Mouse (Mus musculus) neural tube, embryonic 14.5 days (tissue): Measurements from ENCODE around the gene Gls. TPM values are rescaled to one million over a fixed set of nuclear protein-coding genes. Genes with fewer than 3 reads are reported as not detected.

Experiments used
- ATAC-seq: fragments of 200-750 bp; cut with Nextera tagmentation; 2 replicates; pipeline ENCODE4 v1.8.0; 2017; ENCODE audit warnings: low read depth, mild to moderate bottlenecking, moderate TSS enrichment, moderate library complexity
- H3K27ac ChIP-seq: fragments of 300-500 bp; sonication (generic); 2 replicates; pipeline ENCODE4 v1.5.1; 2014; ENCODE audit warnings: low read depth, mild to moderate bottlenecking, control low read depth, low read length, moderate library complexity, mixed read lengths
- H3K27me3 ChIP-seq: fragments of 300-500 bp; sonication (generic); 2 replicates; pipeline ENCODE4 v1.6.1; 2014; ENCODE audit warnings: low read length; ENCODE audit not compliant: control insufficient read depth, insufficient read depth
- H3K36me3 ChIP-seq: fragments of 300-500 bp; sonication (generic); 2 replicates; pipeline ENCODE4 v1.6.1; 2014; ENCODE audit warnings: low read length, mixed read lengths; ENCODE audit not compliant: control insufficient read depth, insufficient read depth
- H3K4me1 ChIP-seq: fragments of 300-500 bp; sonication (generic); 2 replicates; pipeline ENCODE4 v1.6.1; 2014; ENCODE audit warnings: low read length; ENCODE audit not compliant: control insufficient read depth, insufficient read depth
- H3K4me2 ChIP-seq: fragments of 300-500 bp; sonication (generic); 2 replicates; pipeline ENCODE4 v1.6.1; 2014; ENCODE audit warnings: mild to moderate bottlenecking, low read depth, low read length, control low read depth
- H3K4me3 ChIP-seq: fragments of 300-500 bp; sonication (generic); 2 replicates; pipeline ENCODE4 v1.5.1; 2014; ENCODE audit warnings: low read depth, low read length, control low read depth, mixed read lengths
- H3K9ac ChIP-seq: fragments of 300-500 bp; sonication (generic); replicated peaks from 2 replicates; pipeline ENCODE4 v1.6.1; 2014; ENCODE audit warnings: low read depth, mild to moderate bottlenecking, control low read depth, low read length, mixed read lengths
- H3K9me3 ChIP-seq: fragments of 300-500 bp; sonication (generic); 2 replicates; pipeline ENCODE4 v1.6.1; 2016; ENCODE audit warnings: low read length; ENCODE audit not compliant: control insufficient read depth
- WGBS: fragments of 180-500 bp; shearing (Covaris S2); extraction: QIAGEN DNeasy Blood & Tissue Kit; methylation state at CpG from one replicate; pipeline ENCODE4 v1.1.7; 2014; 5-methylcytosine and 5-hydroxymethylcytosine counted together
- polyA plus RNA-seq: library from polyadenylated mRNA; unstranded; fragments of >200 nt; fragmentation: Nextera tagmentation; extraction: Ambion mirVana; gene quantifications from 2 replicates; pipeline ENCODE4 v1.2.1, GENCODE M21; 2014

Gls gene
- polyA plus RNA-seq, 1 experiment from 2014 or later = 74.1 TPM

DNA sequence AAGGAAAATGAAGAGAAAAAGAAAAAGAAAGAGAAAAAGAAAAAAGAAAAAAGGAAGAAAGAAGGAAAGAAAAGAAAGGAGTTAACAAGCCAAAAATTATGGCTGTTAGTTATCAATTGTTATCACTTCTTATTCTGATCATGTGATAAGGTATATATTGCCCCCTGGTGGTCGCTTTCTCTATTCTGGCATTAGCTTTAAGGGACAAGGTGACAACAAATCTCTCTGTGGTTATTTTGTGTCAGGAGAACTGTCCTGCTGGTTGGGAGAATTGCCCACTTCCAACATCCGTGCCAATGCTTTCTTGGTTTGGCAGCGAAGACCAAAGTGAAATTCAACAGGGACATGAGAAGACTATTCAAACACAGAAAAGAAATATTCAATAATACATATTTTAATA lies 34.6 kb upstream of the Gls start:
- Histone ChIP-seq H3K4me1 (no peaks in the 10 kb centered on the region), H3K27me3 (no peaks in the 10 kb centered on the region), H3K9ac (no peak overlapping the region), H3K4me2 (no peak overlapping the region), H3K9me3 (no peaks in the 10 kb centered on the region), H3K36me3 (no peaks in the 10 kb centered on the region), H3K4me3 (no peak overlapping the region), H3K27ac (no peak overlapping the region)
- WGBS = 58% methylated on average over 3 of the region's 3 CpGs
- no peak for ATAC-seq

DNA sequence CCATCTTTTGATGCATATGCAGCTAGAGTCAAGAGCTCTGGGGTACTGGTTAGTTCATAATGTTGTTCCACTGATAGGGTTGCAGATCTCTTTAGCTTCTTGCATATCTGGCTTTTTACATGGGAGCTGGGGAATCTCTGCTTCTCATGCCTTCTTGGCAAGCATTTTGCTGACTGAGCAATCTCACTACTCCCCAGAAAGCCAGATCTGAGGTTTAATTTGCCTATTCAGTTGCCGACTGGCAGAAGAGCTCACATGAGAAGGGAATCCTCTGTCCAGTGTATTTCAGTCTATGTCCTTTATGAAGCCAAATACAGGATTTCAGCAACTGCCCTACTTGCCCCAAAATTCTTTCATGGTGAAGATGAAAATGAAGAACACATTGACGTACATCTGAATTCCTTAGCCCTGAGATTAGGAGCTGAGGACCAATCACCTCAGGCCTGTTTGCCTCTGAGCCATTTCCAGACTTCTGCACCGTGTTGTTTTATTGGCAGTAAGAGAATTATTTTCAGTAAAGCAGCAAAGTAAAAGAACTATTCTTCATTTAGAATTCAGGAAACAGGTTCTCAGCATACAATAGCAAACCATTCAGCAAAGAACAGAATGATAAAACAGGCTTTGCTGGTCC lies 33.0 kb upstream of the Gls start:
- no peaks in the 10 kb centered on the region for H3K4me1 ChIP-seq
- no peak overlapping the region for H3K4me3 ChIP-seq
- no peak overlapping the region for H3K9ac ChIP-seq
- ATAC-seq = no peak
- H3K36me3 ChIP-seq = no peaks in the 10 kb centered on the region
- no peak overlapping the region for H3K4me2 ChIP-seq
- no peak overlapping the region for H3K27ac ChIP-seq
- WGBS = 75% methylated on average over 3 of the region's 3 CpGs
- H3K9me3 ChIP-seq = no peaks in the 10 kb centered on the region
- no peaks in the 10 kb centered on the region for H3K27me3 ChIP-seq

DNA sequence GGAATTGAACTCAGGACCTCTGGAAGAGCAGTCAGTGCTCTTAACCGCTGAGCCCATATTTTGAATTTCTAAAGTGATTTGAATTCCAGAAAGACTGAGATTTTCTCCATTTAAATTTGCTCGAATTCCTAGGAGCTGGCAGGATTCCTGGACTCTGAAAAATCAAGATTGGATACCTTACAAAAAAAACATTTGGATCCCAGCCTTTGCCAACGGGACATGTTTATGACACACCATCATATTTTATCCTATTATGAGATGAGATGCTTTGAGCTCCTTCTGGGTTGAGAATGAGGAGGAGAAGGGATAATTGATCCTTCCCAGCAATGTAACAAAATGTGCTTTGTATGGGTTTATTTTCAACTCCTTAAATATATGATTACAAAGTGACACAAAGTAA lies 31.3 kb upstream of the Gls start:
- Histone ChIP-seq H3K4me3 (no peak overlapping the region), H3K27me3 (no peaks in the 10 kb centered on the region), H3K4me1 (no peaks in the 10 kb centered on the region), H3K9me3 (no peaks in the 10 kb centered on the region), H3K27ac (no peak overlapping the region), H3K4me2 (no peak overlapping the region), H3K9ac (no peak overlapping the region), H3K36me3 (no peaks in the 10 kb centered on the region)
- 74% methylated on average over 3 of the region's 3 CpGs for WGBS
- no peak for ATAC-seq

DNA sequence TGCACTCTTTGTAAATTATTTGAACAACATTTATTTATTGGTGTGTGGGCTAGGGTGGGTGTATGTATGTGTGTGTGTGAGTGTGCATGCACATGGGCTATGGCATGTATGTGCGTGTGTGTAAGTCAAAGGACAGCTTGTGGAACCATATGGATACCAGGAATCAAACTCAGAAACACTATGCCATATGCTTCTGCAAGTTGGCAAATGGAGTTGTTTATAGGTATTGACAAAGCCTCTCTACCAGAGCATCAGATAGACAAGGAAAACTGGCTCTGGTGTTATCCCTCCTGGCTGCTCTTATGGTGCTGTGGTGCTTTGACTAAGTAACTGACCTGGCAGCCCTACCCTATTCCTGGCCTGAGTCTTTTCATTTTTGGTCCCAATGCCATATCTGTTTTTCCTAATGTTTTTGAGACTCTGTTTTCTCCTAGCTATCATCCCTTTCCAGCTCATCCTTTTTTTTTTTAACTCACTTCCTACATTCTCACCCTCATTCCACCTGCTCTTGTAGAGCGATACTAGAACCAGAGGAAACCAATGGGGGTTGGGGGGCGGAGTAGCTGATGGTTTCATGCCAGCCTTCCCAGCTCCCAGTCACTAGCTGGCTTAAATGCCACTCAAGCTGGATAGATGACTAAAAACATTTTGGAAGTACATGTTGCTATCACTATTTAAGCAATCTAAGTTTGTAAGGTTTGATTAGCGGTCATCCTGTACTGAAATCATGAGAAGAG lies 27.5 kb upstream of the Gls start:
- no peaks in the 10 kb centered on the region for H3K9me3 ChIP-seq
- no peak for ATAC-seq
- WGBS = 96% methylated on average over 4 of the region's 4 CpGs

DNA sequence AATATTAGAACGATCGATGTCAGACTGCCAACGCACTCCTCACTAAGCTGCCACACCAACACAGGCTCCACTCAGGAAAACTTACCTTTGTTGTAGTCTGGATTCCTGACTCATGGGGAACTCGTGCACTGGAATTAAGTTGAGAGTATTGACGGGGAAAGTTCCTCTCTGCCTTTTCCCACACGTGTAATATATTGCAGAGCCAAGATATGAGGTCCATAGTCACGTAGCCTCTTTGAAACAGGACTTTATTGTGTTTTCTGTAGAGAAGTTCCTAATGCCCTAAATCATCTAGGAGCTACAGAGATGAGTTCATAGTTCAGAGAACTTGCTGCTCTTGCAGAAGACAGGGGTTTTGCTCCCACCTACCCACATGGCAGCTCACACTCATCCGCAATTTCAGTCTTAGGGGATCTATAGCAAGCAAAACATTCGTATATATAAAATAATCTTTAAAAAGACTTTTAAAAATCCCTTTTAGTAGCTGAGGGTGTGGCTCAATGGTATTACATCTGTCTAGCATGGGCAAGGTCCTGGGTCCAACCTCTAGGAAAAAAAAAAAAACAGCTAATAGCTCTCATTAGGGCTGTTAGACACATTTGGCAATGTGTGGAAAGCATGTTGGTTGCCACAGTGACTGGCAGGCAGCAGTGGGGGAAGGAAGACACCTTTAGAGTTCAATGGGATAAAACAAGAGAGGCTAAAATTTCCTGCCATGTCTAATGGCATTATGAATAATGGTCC lies 25.1 kb upstream of the Gls start:
- no peaks in the 10 kb centered on the region for H3K36me3 ChIP-seq
- H3K27me3 ChIP-seq = no peaks in the 10 kb centered on the region
- H3K4me2 ChIP-seq = no peak overlapping the region
- no peak overlapping the region for H3K9ac ChIP-seq
- H3K9me3 ChIP-seq = no peaks in the 10 kb centered on the region
- WGBS = 88% methylated on average over 9 of the region's 9 CpGs
- no peak overlapping the region for H3K27ac ChIP-seq
- H3K4me3 ChIP-seq = no peak overlapping the region
- H3K4me1 ChIP-seq = no peaks in the 10 kb centered on the region
- ATAC-seq = no peak

More for the DNA sequence above, 27.5 kb upstream of the Gls start:
- H3K27me3 ChIP-seq = no peaks in the 10 kb centered on the region
- no peak overlapping the region for H3K4me2 ChIP-seq
- no peak overlapping the region for H3K27ac ChIP-seq
- no peak overlapping the region for H3K4me3 ChIP-seq
- H3K9ac ChIP-seq = no peak overlapping the region
- H3K36me3 ChIP-seq = no peaks in the 10 kb centered on the region
- H3K4me1 ChIP-seq = no peaks in the 10 kb centered on the region

DNA sequence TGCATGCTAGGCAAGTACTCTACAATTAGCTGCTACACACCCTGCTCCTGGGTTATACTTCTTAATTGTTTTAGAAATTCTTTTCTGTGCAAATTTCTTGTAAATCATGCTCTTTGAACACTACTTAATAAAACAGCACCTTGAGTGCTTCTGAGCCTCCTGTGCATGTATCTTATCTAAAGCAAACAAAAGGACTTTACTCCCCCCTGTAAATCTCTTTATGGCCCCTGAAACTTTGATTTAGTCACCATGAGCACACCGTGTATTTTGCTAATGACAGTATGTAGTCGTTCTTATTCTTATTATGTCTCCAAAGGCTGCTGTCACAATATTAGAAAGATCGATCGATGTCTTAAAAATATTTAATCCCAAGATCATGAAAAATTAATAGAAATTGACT lies 23.9 kb upstream of the Gls start:
- no peak for ATAC-seq
- H3K9ac ChIP-seq = no peak overlapping the region

DNA sequence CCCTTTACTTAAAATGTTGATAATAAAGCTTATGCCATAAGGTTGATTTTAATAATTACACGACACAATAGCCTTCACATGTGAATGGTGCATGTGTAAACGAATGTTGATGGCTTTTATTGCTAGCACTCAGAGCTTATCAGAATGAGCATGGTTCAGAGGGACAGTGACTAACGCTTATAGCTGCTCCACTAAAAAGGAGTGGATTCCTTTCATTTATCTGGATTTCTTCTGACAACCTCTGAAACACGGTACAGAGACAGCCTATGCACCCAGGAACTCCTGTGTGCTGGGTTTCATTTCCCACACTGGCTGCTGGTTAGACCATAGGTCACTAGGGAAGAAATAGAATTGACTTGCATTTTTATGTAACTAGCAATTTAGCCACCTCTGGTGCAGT lies 23.2 kb upstream of the Gls start:
- H3K27me3 ChIP-seq = no peaks in the 10 kb centered on the region
- ATAC-seq = no peak
- no peak overlapping the region for H3K27ac ChIP-seq
- no peaks in the 10 kb centered on the region for H3K36me3 ChIP-seq
- no peak overlapping the region for H3K9ac ChIP-seq
- WGBS = 79% methylated on average over 4 of the region's 4 CpGs
- H3K4me2 ChIP-seq = no peak overlapping the region
- no peak overlapping the region for H3K4me3 ChIP-seq
- no peaks in the 10 kb centered on the region for H3K4me1 ChIP-seq
- H3K9me3 ChIP-seq = no peaks in the 10 kb centered on the region

More for the DNA sequence above, 23.9 kb upstream of the Gls start:
- Histone ChIP-seq H3K4me3 (no peak overlapping the region), H3K4me1 (no peaks in the 10 kb centered on the region), H3K4me2 (no peak overlapping the region), H3K36me3 (no peaks in the 10 kb centered on the region), H3K27ac (no peak overlapping the region), H3K27me3 (no peaks in the 10 kb centered on the region), H3K9me3 (no peaks in the 10 kb centered on the region)
- WGBS = 77% methylated on average over 4 of the region's 4 CpGs

DNA sequence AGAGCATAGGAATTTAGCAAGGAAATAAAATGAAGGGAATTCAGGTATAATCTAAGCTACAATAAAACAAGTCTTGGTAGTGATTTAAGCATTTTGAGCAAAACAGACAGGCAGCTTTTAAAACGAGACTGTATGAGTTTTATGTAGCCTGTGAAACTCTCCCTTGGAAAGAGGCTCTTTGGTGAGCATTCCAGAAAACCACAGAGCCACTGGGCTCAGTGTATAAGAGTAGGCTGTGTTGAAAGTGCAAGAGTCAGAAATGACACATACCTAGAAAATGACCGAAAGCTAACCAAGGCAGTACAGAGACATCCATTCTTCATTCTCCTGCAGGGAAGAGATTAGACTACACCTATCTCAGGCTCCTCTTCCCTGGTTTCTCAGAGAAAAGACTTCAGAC lies 21.4 kb upstream of the Gls start:
- H3K9me3 ChIP-seq = no peaks in the 10 kb centered on the region
- 76% methylated on average over 2 of the region's 2 CpGs for WGBS

DNA sequence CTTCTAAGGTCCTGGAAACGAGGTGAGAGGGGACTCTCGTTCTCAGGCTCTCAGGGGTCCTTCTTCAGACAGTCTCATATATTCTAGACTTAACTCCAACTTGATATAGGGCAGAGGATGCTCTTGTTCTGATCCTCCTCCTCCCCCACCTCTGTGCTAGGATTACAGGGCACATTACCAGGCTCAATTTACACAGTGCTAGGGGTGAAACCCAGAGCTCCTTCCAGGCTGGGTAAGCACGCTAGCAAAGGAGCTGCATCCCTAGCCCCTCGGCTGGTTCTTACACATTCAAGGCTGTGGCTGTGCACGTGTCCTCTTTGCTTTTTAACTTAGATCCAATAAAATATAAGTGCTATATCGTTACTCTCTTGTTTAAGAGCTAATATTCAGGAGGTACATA lies 20.4 kb upstream of the Gls start:
- no peaks in the 10 kb centered on the region for H3K4me1 ChIP-seq
- ATAC-seq = no peak
- no peaks in the 10 kb centered on the region for H3K27me3 ChIP-seq
- H3K4me3 ChIP-seq = no peak overlapping the region
- no peak overlapping the region for H3K4me2 ChIP-seq
- H3K9me3 ChIP-seq = no peaks in the 10 kb centered on the region
- H3K36me3 ChIP-seq = no peaks in the 10 kb centered on the region
- H3K27ac ChIP-seq = no peak overlapping the region
- WGBS = 78% methylated on average over 6 of the region's 6 CpGs
- H3K9ac ChIP-seq = no peak overlapping the region

More for the DNA sequence above, 21.4 kb upstream of the Gls start:
- Histone ChIP-seq H3K9ac (no peak overlapping the region), H3K27me3 (no peaks in the 10 kb centered on the region), H3K4me3 (no peak overlapping the region), H3K27ac (no peak overlapping the region), H3K4me1 (no peaks in the 10 kb centered on the region), H3K36me3 (no peaks in the 10 kb centered on the region), H3K4me2 (no peak overlapping the region)
- no peak for ATAC-seq
